Mouse (Mus musculus) embryo, embryonic 11.5 days (tissue): ENCODE measurements around the gene Szt2.

Source experiments
- DNase-seq: peaks from one replicate; pipeline ENCODE4 v3.0.0-alpha.2; 2012; ENCODE audit warnings: low read depth, low spot score

Szt2 gene

GRCm38 (mm10) chr4:118413553-118413952 is 4.5 kb upstream of the Szt2 start:
- no peak for DNase-seq

- DNase-seq = no peak
Observed at GRCm38 (mm10) chr4:118410871-118411270, 1.8 kb upstream of the Szt2 start.

GRCm38 (mm10) chr4:118402701-118403100 is 6.4 kb downstream of the Szt2 start:
- DNase-seq = no peak

GRCm38 (mm10) chr4:118401918-118402317 is 7.2 kb downstream of the Szt2 start:
- DNase-seq = no peak

- DNase-seq = no peak
Observed at GRCm38 (mm10) chr4:118401421-118401820, 7.7 kb downstream of the Szt2 start.

GRCm38 (mm10) chr4:118398400-118398799 is 10.7 kb downstream of the Szt2 start:
- DNase-seq = no peak

GRCm38 (mm10) chr4:118396433-118396832 is 12.6 kb downstream of the Szt2 start:
- no peak for DNase-seq

- DNase-seq = no peak
Observed at GRCm38 (mm10) chr4:118395289-118395688, 13.8 kb downstream of the Szt2 start.

GRCm38 (mm10) chr4:118394505-118394904 is 14.6 kb downstream of the Szt2 start:
- DNase-seq = no peak

GRCm38 (mm10) chr4:118390146-118390545 is 18.9 kb downstream of the Szt2 start:
- DNase-seq = no peak

- DNase-seq = no peak
Observed at GRCm38 (mm10) chr4:118387316-118387715, 21.8 kb downstream of the Szt2 start.

GRCm38 (mm10) chr4:118383271-118383670 is 25.8 kb downstream of the Szt2 start:
- DNase-seq = no peak

GRCm38 (mm10) chr4:118375999-118376398 is 33.1 kb downstream of the Szt2 start:
- no peak for DNase-seq

- no peak for DNase-seq
Observed at GRCm38 (mm10) chr4:118371822-118372221, 37.3 kb downstream of the Szt2 start.

GRCm38 (mm10) chr4:118368616-118369015 is 40.5 kb downstream of the Szt2 start:
- DNase-seq = no peak

- DNase-seq = no peak
Observed at GRCm38 (mm10) chr4:118367551-118367950, 41.5 kb downstream of the Szt2 start.

GRCm38 (mm10) chr4:118365991-118366390 is 43.1 kb downstream of the Szt2 start:
- DNase-seq = no peak

- DNase-seq = no peak
Observed at GRCm38 (mm10) chr4:118364641-118365040, 44.4 kb downstream of the Szt2 start.

- DNase-seq = no peak
Observed at GRCm38 (mm10) chr4:118363985-118364384, 45.1 kb downstream of the Szt2 start.

GRCm38 (mm10) chr4:118362879-118363278 is 46.2 kb downstream of the Szt2 start:
- no peak for DNase-seq

- no peak for DNase-seq
Observed at GRCm38 (mm10) chr4:118361451-118361850, 47.6 kb downstream of the Szt2 start.

GRCm38 (mm10) chr4:118359896-118360720 is 49.0 kb downstream of the Szt2 start:
- peak; percentile 56 for DNase-seq

GRCm38 (mm10) chr4:118359211-118359895 is 49.7 kb downstream of the Szt2 start:
- DNase-seq = no peak
